Mouse (Mus musculus) embryonic facial prominence, embryonic 12.5 days (tissue): Measurements from ENCODE around the gene Brix1. TPM values are rescaled to one million over a fixed set of nuclear protein-coding genes. Genes with fewer than 3 reads are reported as not detected.
"Not testable (repeated sequence)": the region's sequence is repeated elsewhere in the genome, so short reads cannot be mapped to it uniquely, and the experiment has no call there.

ENCODE experiments used
- ATAC-seq: fragments of 200-750 bp; cut with Nextera tagmentation; 2 replicates; pipeline ENCODE4 v1.8.0; 2017; ENCODE audit not compliant: insufficient number of reproducible peaks, insufficient read depth, low FRiP score, low TSS enrichment
- H3K27ac ChIP-seq: fragments of 300-500 bp; sonication (generic); 2 replicates; pipeline ENCODE4 v1.5.1; 2016; ENCODE audit warnings: mild to moderate bottlenecking
- H3K27me3 ChIP-seq: fragments of 300-500 bp; sonication (generic); 2 replicates; pipeline ENCODE4 v1.6.1; 2016; ENCODE audit warnings: mild to moderate bottlenecking, moderate library complexity
- H3K36me3 ChIP-seq: fragments of 300-500 bp; sonication (generic); 2 replicates; pipeline ENCODE4 v1.6.1; 2016; ENCODE audit warnings: mild to moderate bottlenecking
- H3K4me1 ChIP-seq: fragments of 300-500 bp; sonication (generic); 2 replicates; pipeline ENCODE4 v1.6.1; 2016
- H3K4me2 ChIP-seq: fragments of 300-500 bp; sonication (generic); replicated peaks from 2 replicates; pipeline ENCODE4 v1.6.1; 2016; ENCODE audit warnings: mild to moderate bottlenecking, moderate library complexity
- H3K4me3 ChIP-seq: fragments of 300-500 bp; sonication (generic); 2 replicates; pipeline ENCODE4 v1.5.1; 2016; ENCODE audit warnings: mild to moderate bottlenecking
- H3K9ac ChIP-seq: fragments of 300-500 bp; sonication (generic); 2 replicates; pipeline ENCODE4 v1.6.1; 2016; ENCODE audit warnings: mild to moderate bottlenecking, moderate library complexity
- H3K9me3 ChIP-seq: fragments of 300-500 bp; sonication (generic); 2 replicates; pipeline ENCODE4 v1.6.1; 2016; ENCODE audit warnings: mild to moderate bottlenecking, moderate library complexity
- WGBS: fragments of 180-500 bp; shearing (Covaris S2); methylation state at CpG from one replicate; pipeline ENCODE4 v1.1.7; 2016; 5-methylcytosine and 5-hydroxymethylcytosine counted together
- polyA plus RNA-seq: library from polyadenylated mRNA; unstranded; fragments of >200 nt; fragmentation: Nextera tagmentation; extraction: Ambion mirVana; gene quantifications from 2 replicates; pipeline ENCODE4 v1.2.1, GENCODE M21; 2016

The Brix1 gene
- polyA plus RNA-seq = 114 and 126 TPM in 2 replicates

GRCm38 (mm10) chr15:10485484-10486364 lies at the start of gene Brix1, which contains the start of gene Rad1:
Gene Brix1, minus strand, starts transcription at chr15:10485947.
Gene Rad1, plus strand, starts transcription at chr15:10486018.
- Histone ChIP-seq H3K9ac (peak within 1 kb of the TSS; percentile 88), H3K36me3 (peaks cover 17% of the 10 kb centered on the region), H3K9me3 (no peaks in the 10 kb centered on the region), H3K27me3 (no peaks in the 10 kb centered on the region), H3K27ac (peak within 1 kb of the TSS; percentile 70), H3K4me3 (peak within 1 kb of the TSS; percentile 89), H3K4me2 (peak within 1 kb of the TSS; percentile 63), H3K4me1 (peaks cover 16% of the 10 kb centered on the region; the same call in 1 of the 2 replicates)
- peak; percentile 99 for ATAC-seq
- whole genome bisulfite sequencing = under 1% methylated on average over 58 of the region's 58 CpGs

- Histone ChIP-seq H3K36me3 (no peaks in the 10 kb centered on the region), H3K4me1 (no peaks in the 10 kb centered on the region), H3K9me3 (no peaks in the 10 kb centered on the region), H3K4me2 (no peak overlapping the region), H3K27me3 (no peaks in the 10 kb centered on the region), H3K9ac (no peak overlapping the region), H3K4me3 (no peak overlapping the region), H3K27ac (no peak overlapping the region)
- 86% methylated on average over 5 of the region's 5 CpGs for WGBS
- ATAC-seq = no peak
Measured at GRCm38 (mm10) chr15:10534591-10534990, 48.8 kb upstream of the Brix1 start.

GRCm38 (mm10) chr15:10533361-10533760 lies 47.6 kb upstream of the Brix1 start:
- H3K4me3 ChIP-seq, H3K36me3 ChIP-seq, H3K4me2 ChIP-seq, H3K27ac ChIP-seq, H3K9me3 ChIP-seq, H3K9ac ChIP-seq, H3K27me3 ChIP-seq, ATAC-seq, H3K4me1 ChIP-seq: not testable (repeated sequence)
- WGBS = 83% methylated on average over 10 of the region's 10 CpGs

DNA sequence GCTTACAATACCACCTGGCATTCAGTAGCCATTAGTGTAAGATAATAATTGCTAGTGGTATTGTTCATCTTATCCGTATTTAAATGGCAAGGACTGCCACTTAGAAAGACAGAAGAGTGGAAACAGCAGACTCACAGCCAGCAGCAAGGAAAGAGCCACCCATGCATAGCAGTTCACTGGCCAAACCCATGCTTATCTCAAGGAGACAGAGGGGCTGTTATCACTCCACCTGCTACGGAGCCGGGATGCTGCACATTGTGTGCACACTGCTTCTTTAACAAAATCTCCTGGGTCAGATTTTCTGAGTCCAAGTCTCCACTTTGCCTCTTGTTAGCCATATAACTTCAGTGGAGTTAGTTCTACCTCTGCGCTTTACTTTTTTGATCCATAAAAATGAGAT lies 45.6 kb upstream of the Brix1 start:
- Histone ChIP-seq H3K4me2 (no peak overlapping the region), H3K4me3 (no peak overlapping the region), H3K27me3 (no peaks in the 10 kb centered on the region), H3K36me3 (no peaks in the 10 kb centered on the region), H3K9me3 (no peaks in the 10 kb centered on the region), H3K9ac (no peak overlapping the region), H3K4me1 (no peaks in the 10 kb centered on the region), H3K27ac (no peak overlapping the region)
- WGBS = 81% methylated on average over 4 of the region's 4 CpGs
- ATAC-seq = no peak

DNA sequence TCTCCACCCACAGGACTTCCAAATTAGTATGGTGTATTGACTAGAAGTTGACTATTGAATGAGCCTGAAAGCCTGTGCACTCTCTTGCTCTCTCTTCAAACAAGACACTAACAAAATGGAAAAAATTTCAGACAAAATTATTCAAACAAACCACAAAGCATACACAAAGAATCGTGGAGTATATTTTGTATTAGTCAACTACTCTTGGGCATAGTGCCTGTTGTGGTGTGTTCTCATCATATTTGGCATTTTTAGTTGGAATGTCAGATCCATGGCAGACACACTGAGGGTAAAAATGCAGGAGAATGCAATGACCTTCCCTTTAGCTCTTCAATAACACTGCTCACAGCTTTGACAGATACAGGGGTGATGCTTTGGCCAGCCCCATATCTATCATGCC lies 40.1 kb upstream of the Brix1 start:
- Histone ChIP-seq H3K4me2 (no peak overlapping the region), H3K27ac (no peak overlapping the region), H3K27me3 (no peaks in the 10 kb centered on the region), H3K9me3 (no peaks in the 10 kb centered on the region), H3K4me3 (no peak overlapping the region), H3K9ac (no peak overlapping the region), H3K36me3 (no peaks in the 10 kb centered on the region), H3K4me1 (no peaks in the 10 kb centered on the region)
- 62% methylated on average over 1 of the region's 1 CpGs for WGBS
- ATAC-seq = no peak

DNA sequence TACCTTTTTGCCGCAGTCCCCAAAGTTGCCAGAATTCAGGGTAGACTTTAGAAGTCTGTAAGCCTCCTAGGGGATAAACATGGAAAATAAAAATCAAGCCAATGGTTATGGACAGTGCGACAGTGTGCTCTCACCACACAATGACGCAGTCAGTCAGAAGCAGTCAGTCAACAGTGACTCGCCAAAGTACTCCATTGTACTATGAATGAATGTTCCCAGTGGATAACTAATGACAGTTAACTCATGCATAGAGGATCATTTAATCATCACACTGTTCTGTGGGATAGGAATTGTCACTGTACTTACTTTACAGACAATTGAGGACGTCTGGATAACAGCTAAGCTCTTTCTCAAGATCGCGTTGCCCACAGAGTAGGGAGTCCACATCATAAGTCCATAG lies 29.4 kb upstream of the Brix1 start:
- WGBS = 85% methylated on average over 7 of the region's 7 CpGs
- ATAC-seq = no peak
- Histone ChIP-seq H3K36me3 (no peaks in the 10 kb centered on the region), H3K27me3 (no peaks in the 10 kb centered on the region), H3K9me3 (no peaks in the 10 kb centered on the region), H3K4me1 (no peaks in the 10 kb centered on the region), H3K4me2 (no peak overlapping the region), H3K9ac (no peak overlapping the region), H3K4me3 (no peak overlapping the region), H3K27ac (no peak overlapping the region)

DNA sequence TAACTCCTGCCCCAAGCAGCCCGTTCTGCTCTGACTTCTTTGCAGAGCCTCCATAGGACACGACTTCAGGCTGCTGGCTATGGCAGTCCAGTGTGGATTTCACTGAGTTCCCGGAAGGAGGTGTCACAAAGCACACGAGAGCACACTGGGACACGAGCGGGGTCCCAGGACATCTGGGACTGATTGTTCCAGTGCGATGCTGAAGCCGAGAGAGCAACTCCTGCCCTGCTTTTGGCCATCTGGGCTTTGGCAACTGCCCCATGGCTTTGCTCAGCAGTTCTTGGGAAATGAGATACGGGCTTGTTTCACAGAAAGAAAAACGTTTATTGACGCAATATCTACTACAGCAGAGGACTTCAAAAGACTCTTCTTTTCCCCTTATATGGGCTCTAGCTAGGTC lies 20.4 kb upstream of the Brix1 start:
- no peak overlapping the region for H3K27ac ChIP-seq
- no peaks in the 10 kb centered on the region for H3K36me3 ChIP-seq
- ATAC-seq = no peak
- no peak overlapping the region for H3K9ac ChIP-seq
- H3K4me1 ChIP-seq = peaks cover 5% of the 10 kb centered on the region
- no peak overlapping the region for H3K4me3 ChIP-seq
- no peaks in the 10 kb centered on the region for H3K9me3 ChIP-seq
- WGBS = 28% methylated on average over 11 of the region's 11 CpGs
- no peaks in the 10 kb centered on the region for H3K27me3 ChIP-seq
- 0 out of 2 replicates have a peak overlapping the region, but pooled peaks have one; percentile 2 for H3K4me2 ChIP-seq

GRCm38 (mm10) chr15:10500838-10501719 lies 15.3 kb upstream of the Brix1 start:
- ATAC-seq = no peak
- H3K27ac ChIP-seq = no peak overlapping the region
- H3K4me3 ChIP-seq = no peak overlapping the region
- no peak overlapping the region for H3K9ac ChIP-seq
- H3K4me1 ChIP-seq = peaks cover 1% of the 10 kb centered on the region; the same call in 1 of the 2 replicates
- no peak overlapping the region for H3K4me2 ChIP-seq
- no peaks in the 10 kb centered on the region for H3K27me3 ChIP-seq
- peaks cover 3% of the 10 kb centered on the region; the same call in 1 of the 2 replicates for H3K36me3 ChIP-seq
- WGBS = 55% methylated on average over 11 of the region's 11 CpGs
- no peaks in the 10 kb centered on the region for H3K9me3 ChIP-seq

- no peak overlapping the region for H3K27ac ChIP-seq
- no peaks in the 10 kb centered on the region for H3K27me3 ChIP-seq
- H3K9me3 ChIP-seq = no peaks in the 10 kb centered on the region
- no peak overlapping the region for H3K4me2 ChIP-seq
- H3K9ac ChIP-seq = no peak overlapping the region
- 85% methylated on average over 5 of the region's 5 CpGs for WGBS
- peaks cover 7% of the 10 kb centered on the region; the same call in 1 of the 2 replicates for H3K36me3 ChIP-seq
- H3K4me3 ChIP-seq = no peak overlapping the region
- no peaks in the 10 kb centered on the region for H3K4me1 ChIP-seq
- no peak for ATAC-seq
Measured at GRCm38 (mm10) chr15:10500035-10500434, 14.3 kb upstream of the Brix1 start.

GRCm38 (mm10) chr15:10499593-10499992 lies 13.8 kb upstream of the Brix1 start:
- Histone ChIP-seq H3K36me3 (peaks cover 11% of the 10 kb centered on the region; the same call in 1 of the 2 replicates), H3K4me2 (no peak overlapping the region), H3K9me3 (no peaks in the 10 kb centered on the region), H3K27ac (no peak overlapping the region), H3K4me3 (no peak overlapping the region), H3K9ac (no peak overlapping the region), H3K4me1 (no peaks in the 10 kb centered on the region), H3K27me3 (no peaks in the 10 kb centered on the region)
- WGBS = 76% methylated on average over 5 of the region's 5 CpGs
- no peak for ATAC-seq

GRCm38 (mm10) chr15:10496696-10497095 lies 10.9 kb upstream of the Brix1 start:
- H3K27ac ChIP-seq, H3K4me1 ChIP-seq, H3K9me3 ChIP-seq, H3K9ac ChIP-seq, H3K4me3 ChIP-seq, H3K4me2 ChIP-seq, H3K27me3 ChIP-seq, ATAC-seq: not testable (repeated sequence)
- 91% methylated on average over 1 of the region's 1 CpGs for WGBS
- H3K36me3 ChIP-seq = peaks cover 24% of the 10 kb centered on the region
